Mouse (Mus musculus) neural tube, embryonic 15.5 days (tissue): ENCODE results near the gene Epas1. TPM values are rescaled to one million over a fixed set of nuclear protein-coding genes. Genes with fewer than 3 reads are reported as not detected.

Experiments used
- ATAC-seq: fragments of 200-750 bp; cut with Nextera tagmentation; 2 replicates; pipeline ENCODE4 v1.8.0; 2017; ENCODE audit warnings: mild to moderate bottlenecking, moderate TSS enrichment, moderate library complexity; ENCODE audit not compliant: low FRiP score
- H3K27ac ChIP-seq: fragments of 300-500 bp; sonication (generic); replicated peaks from 2 replicates; pipeline ENCODE4 v1.5.1; 2015; ENCODE audit warnings: mild to moderate bottlenecking, inconsistent platforms
- H3K27me3 ChIP-seq: fragments of 300-500 bp; sonication (generic); replicated peaks from 2 replicates; pipeline ENCODE4 v1.6.1; 2015; ENCODE audit warnings: inconsistent platforms
- H3K36me3 ChIP-seq: fragments of 300-500 bp; sonication (generic); 2 replicates; pipeline ENCODE4 v1.6.1; 2015; ENCODE audit warnings: inconsistent platforms
- H3K4me1 ChIP-seq: fragments of 300-500 bp; sonication (generic); 2 replicates; pipeline ENCODE4 v1.6.1; 2015; ENCODE audit warnings: inconsistent platforms
- H3K4me2 ChIP-seq: fragments of 300-500 bp; sonication (generic); 2 replicates; pipeline ENCODE4 v1.6.1; 2015; ENCODE audit warnings: inconsistent platforms, mild to moderate bottlenecking, moderate library complexity
- H3K4me3 ChIP-seq: fragments of 300-500 bp; sonication (generic); replicated peaks from 2 replicates; pipeline ENCODE4 v1.5.1; 2015; ENCODE audit warnings: mild to moderate bottlenecking, inconsistent platforms
- H3K9ac ChIP-seq: fragments of 300-500 bp; sonication (generic); replicated peaks from 2 replicates; pipeline ENCODE4 v1.6.1; 2015; ENCODE audit warnings: mild to moderate bottlenecking, inconsistent platforms
- H3K9me3 ChIP-seq: fragments of 300-500 bp; sonication (generic); replicated peaks from 2 replicates; pipeline ENCODE4 v1.6.1; 2016; ENCODE audit warnings: inconsistent platforms
- WGBS: fragments of 180-500 bp; shearing (Covaris S2); methylation state at CpG from one replicate; pipeline ENCODE4 v1.1.7; 2015; ENCODE audit warnings: mixed read lengths; 5-methylcytosine and 5-hydroxymethylcytosine counted together
- polyA plus RNA-seq: library from polyadenylated mRNA; unstranded; fragments of >200 nt; fragmentation: Nextera tagmentation; extraction: Ambion mirVana; gene quantifications from 2 replicates; pipeline ENCODE4 v1.2.1, GENCODE M21; 2015

The Epas1 gene
- polyA plus RNA-seq, 1 experiment from 2014 or later = 4.5 TPM

DNA sequence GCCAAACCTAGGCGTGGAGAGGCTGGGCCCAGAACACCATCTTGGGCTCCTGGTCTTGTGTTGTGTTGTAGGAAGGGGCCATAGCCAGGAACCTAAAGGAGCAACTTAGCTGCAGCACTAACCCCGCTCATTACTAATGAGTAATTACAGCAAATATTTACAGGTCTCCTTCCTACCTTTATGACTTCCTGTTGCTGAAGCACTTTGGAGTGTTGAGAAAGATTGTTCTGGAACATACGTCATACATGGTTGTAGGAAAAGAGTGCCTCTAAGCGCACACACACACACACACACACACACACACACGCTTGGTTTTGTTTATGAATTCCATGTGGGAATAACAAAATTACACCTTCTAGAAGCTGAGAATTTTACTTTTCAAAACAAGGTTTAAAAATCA is 8.4 kb downstream of the Epas1 start:
- Histone ChIP-seq H3K36me3 (no peaks in the 10 kb centered on the region), H3K4me2 (no peak overlapping the region), H3K27ac (no peak overlapping the region), H3K4me3 (no peak overlapping the region), H3K27me3 (no peaks in the 10 kb centered on the region; the same call in 1 of the 2 replicates), H3K4me1 (no peaks in the 10 kb centered on the region), H3K9ac (no peak overlapping the region), H3K9me3 (no peaks in the 10 kb centered on the region)
- no peak for ATAC-seq
- WGBS = 87% methylated on average over 5 of the region's 5 CpGs

DNA sequence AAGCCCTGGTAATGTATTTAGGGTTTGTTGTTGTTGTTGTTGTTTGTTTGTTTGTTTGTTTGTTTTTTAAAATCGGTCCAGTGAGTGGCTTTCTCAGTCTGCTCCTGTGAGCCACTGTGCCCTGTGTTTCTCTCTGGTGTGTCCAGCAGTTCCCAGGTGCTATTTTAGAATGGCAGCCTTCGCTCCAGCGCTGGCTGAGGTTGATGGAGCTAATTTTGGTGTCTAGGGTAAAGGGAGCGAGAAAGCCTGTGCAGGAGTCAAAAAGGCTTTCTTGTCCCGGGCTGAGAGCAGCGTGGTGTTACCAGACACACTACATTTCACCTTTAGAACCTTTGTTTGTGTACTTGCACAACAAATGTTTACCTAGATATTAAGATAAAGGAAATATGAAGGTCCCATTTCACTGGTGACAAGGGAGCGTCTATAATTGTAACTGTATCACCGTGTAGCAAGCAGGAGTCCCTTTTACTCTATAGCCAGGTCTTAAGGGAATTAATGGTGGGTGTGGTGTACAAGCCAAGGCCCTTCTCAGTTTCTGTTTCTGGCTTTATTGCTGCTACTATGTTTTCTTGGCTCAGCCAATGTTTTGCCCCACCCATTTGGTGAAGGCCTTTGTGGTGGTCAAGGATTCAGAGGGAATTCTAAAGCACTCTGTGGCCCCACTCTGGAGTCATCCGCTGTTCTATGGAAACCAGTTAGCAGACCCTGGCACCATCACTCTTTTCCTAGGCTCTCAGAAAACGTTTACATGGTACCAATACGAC is 9.2 kb downstream of the Epas1 start:
- ATAC-seq = no peak
- no peak overlapping the region for H3K27ac ChIP-seq
- H3K4me1 ChIP-seq = no peaks in the 10 kb centered on the region
- H3K36me3 ChIP-seq = no peaks in the 10 kb centered on the region
- 78% methylated on average over 11 of the region's 11 CpGs for WGBS
- H3K4me2 ChIP-seq = no peak overlapping the region
- H3K4me3 ChIP-seq = no peak overlapping the region
- no peaks in the 10 kb centered on the region for H3K9me3 ChIP-seq
- H3K27me3 ChIP-seq = no peaks in the 10 kb centered on the region
- H3K9ac ChIP-seq = no peak overlapping the region

DNA sequence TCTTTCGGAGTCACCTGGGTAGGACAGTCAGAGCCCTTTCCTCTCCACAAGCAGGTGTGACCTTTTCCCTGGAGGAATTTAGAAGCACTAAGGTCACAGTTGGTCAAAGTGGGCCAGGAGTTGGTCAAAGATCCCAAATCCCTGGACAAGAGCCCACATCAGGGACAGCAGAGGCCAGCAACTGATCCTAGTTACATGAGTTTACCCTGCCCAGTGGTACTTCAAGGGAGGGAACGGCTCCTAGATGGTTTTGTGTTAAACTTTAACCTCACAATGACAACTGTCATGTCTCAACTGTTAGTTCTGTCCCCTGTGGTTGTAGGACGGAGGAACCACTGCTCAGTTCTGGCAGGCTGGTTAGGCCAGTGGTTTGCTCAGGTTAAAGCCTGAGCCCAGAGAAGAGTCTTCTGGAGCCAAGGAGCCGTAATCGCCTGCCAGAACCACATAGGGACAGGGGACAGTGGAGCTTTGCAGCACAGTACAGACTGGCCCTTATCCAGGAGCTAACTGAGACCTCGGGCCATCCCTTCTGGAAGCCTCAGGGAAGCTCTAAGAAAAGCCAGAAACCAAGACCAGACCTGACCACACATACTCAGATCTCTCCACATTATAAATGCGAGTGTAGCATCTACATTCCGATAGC is 12.4 kb downstream of the Epas1 start:
- no peaks in the 10 kb centered on the region for H3K27me3 ChIP-seq
- no peaks in the 10 kb centered on the region for H3K9me3 ChIP-seq
- no peak overlapping the region for H3K4me3 ChIP-seq
- H3K36me3 ChIP-seq = no peaks in the 10 kb centered on the region
- 92% methylated on average over 8 of the region's 8 CpGs for WGBS
- no peak overlapping the region for H3K4me2 ChIP-seq
- no peaks in the 10 kb centered on the region for H3K4me1 ChIP-seq
- ATAC-seq = no peak
- H3K27ac ChIP-seq = no peak overlapping the region
- H3K9ac ChIP-seq = no peak overlapping the region

DNA sequence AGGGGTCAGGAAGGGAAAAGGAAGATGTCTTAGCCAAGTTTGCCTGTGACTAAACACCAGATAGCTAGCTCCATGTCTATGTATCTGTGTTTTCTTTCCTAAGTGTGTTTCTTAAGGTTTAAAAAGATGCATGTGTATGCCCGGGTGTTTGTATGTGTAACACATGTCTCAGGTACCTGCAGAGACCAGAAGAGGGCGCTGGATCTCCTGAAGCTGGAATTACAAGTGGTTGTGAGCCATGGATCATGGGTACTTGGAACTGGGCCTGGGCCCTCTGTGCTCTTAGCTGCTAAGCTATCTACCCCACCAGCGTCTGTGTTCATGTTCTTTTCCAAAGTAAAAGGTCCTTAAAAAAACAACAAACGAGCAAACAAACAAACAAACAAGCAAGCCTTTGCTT is 12.9 kb downstream of the Epas1 start:
- Histone ChIP-seq H3K9me3 (no peaks in the 10 kb centered on the region), H3K36me3 (no peaks in the 10 kb centered on the region), H3K4me2 (no peak overlapping the region), H3K27me3 (no peaks in the 10 kb centered on the region), H3K27ac (no peak overlapping the region), H3K4me3 (no peak overlapping the region), H3K9ac (no peak overlapping the region), H3K4me1 (no peaks in the 10 kb centered on the region)
- whole genome bisulfite sequencing = 93% methylated on average over 4 of the region's 4 CpGs
- no peak for ATAC-seq

DNA sequence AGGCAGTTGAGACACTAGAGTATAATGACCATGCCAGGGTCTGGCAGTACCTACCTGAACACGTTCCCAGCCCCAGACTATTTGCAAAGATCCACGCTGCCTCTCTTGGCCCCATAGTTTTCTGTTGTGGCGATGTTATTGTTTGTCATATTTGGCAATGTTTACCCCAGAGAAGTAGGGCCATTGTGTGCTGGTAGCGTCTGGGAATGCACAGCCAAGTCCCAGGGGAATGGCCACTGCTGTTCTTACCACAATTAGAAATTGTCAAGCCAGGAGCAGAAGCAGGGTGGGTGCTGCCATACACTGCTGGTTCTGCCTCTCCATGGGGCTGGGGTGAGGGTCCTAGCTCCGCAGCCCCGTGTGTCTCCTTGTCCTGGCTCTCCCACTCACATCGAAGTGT is 15.1 kb downstream of the Epas1 start:
- Histone ChIP-seq H3K9ac (no peak overlapping the region), H3K4me2 (no peak overlapping the region), H3K4me1 (peaks cover 7% of the 10 kb centered on the region; the same call in 1 of the 2 replicates), H3K9me3 (no peaks in the 10 kb centered on the region), H3K4me3 (no peak overlapping the region), H3K27ac (no peak overlapping the region), H3K36me3 (no peaks in the 10 kb centered on the region), H3K27me3 (no peaks in the 10 kb centered on the region)
- WGBS = 76% methylated on average over 7 of the region's 7 CpGs
- no peak for ATAC-seq

DNA sequence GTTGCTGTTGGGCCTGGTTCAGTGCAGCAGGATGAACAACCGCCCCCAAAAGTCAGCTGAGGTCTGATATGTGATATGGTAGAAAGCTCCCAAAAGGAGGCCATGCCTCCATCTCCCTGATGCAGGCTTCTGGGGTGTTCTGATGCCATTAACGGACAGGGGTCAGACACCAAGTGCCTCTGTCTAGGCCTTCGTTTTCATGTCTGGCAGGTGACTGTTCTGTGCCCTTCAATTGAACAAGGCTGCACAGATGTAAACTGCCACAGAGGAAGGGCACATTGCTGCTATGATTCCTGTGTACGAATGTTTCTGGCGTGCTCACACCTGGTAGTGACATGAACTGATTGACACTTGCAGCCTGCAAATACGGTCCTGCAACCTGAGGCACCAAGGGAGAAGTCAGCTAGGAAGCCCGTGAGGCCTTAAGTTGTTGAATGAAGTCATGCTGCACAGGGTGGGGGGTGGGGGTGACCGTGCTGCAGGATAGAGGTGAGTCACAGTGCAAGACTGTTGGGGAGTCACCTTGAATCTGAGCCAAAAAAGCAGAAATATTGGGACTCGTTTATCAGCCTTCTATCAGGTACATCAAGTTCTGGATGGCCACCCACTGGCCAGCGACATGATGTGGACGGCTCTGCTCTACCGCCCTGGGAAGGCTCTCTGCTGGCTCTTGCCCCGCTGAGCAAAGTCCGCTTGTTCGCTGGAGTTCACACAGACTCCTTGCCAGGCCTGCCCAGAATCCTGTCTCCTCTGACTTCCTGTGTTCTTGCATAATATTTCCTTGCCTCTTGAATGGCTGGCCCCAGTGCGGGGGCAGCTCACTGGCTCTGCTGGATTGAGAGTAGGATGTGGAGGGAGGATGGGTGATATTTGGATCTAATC is 16.1 kb downstream of the Epas1 start:
- no peaks in the 10 kb centered on the region for H3K36me3 ChIP-seq
- no peak overlapping the region for H3K27ac ChIP-seq
- no peaks in the 10 kb centered on the region for H3K27me3 ChIP-seq
- H3K9ac ChIP-seq = no peak overlapping the region
- no peak for ATAC-seq
- 86% methylated on average over 16 of the region's 16 CpGs for WGBS
- no peaks in the 10 kb centered on the region for H3K9me3 ChIP-seq
- peaks cover 7% of the 10 kb centered on the region; the same call in 1 of the 2 replicates for H3K4me1 ChIP-seq
- H3K4me2 ChIP-seq = no peak overlapping the region
- no peak overlapping the region for H3K4me3 ChIP-seq

DNA sequence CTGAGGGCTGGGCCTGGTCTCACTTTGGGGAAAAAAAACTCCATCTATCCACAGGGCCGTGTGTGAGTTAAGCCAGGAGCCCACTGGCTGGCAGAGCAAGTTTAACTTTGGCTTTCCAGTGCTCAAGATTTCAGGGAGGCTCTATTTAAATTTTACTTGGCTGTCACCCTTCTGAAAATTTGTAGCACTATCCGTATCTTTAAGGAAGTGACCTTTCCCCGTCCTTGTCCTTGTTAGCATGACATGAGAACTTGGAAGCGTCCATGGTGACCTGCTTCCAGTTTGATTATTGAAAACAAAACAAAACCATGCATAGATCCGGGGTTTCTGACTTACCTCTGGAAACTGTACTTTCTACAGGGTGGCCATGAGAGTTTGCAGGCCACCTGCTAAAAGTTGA is 17.3 kb downstream of the Epas1 start:
- no peaks in the 10 kb centered on the region for H3K9me3 ChIP-seq
- no peak overlapping the region for H3K4me3 ChIP-seq
- no peaks in the 10 kb centered on the region for H3K36me3 ChIP-seq
- no peak overlapping the region for H3K27ac ChIP-seq
- no peak overlapping the region for H3K4me2 ChIP-seq
- H3K4me1 ChIP-seq = peaks cover 7% of the 10 kb centered on the region; the same call in 1 of the 2 replicates
- ATAC-seq = no peak
- no peaks in the 10 kb centered on the region for H3K27me3 ChIP-seq
- WGBS = 73% methylated on average over 5 of the region's 5 CpGs
- H3K9ac ChIP-seq = no peak overlapping the region

DNA sequence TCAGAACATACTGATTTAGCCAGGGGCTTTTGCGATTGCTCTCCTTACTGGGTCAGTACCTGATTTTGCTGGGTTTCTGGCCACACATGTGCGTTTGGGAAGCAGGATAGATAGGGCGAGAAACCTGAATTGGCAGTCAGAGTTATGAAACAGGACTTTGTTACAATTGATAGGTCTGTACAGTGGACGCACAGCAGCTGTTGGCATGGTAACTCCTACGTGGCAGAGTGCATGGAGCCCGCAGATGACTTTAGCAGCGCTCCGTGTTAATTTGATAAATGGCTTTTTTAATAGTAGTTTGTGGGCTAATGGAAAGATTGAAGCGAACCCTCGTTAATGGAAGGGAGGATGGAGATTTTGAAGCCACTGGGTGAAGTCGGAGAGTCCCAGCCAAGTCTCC is 18.5 kb downstream of the Epas1 start:
- no peak overlapping the region for H3K4me3 ChIP-seq
- ATAC-seq = no peak
- no peaks in the 10 kb centered on the region for H3K27me3 ChIP-seq
- no peak overlapping the region for H3K9ac ChIP-seq
- 56% methylated on average over 11 of the region's 11 CpGs for WGBS
- no peak overlapping the region for H3K4me2 ChIP-seq
- peaks cover 7% of the 10 kb centered on the region; the same call in 1 of the 2 replicates for H3K4me1 ChIP-seq
- no peak overlapping the region for H3K27ac ChIP-seq
- no peaks in the 10 kb centered on the region for H3K9me3 ChIP-seq
- no peaks in the 10 kb centered on the region for H3K36me3 ChIP-seq

DNA sequence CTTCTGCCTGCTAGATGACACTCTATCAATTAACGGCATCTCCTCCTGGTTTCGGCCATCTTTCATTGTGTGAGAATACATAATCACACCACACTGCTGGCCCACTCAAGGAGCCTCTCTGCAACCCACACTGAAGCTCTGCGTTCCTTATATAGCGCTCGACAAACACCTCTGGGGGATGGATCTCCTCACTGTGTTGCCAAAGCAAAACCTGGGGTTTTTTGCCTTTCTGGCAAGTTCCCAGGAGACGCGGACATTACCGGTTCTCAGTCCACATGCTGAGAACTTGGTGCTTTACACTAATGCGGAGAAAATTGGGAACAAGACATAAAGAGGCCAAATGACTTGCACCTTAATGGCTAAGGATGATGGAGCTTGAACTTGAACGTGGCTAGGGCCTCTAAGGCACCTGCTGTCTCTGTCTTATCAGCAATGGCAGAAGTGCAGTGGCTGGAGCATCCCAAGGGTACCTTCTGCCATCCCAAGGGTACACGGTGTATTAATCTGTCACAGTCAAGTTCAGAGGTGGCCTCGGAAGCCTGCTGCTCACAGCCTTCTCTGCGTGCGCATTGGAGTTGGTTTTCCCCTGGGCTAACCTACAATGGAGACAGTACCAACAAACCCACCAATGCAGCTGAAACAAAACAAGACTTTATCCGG is 19.6 kb downstream of the Epas1 start:
- Histone ChIP-seq H3K9me3 (no peaks in the 10 kb centered on the region), H3K4me1 (peaks cover 7% of the 10 kb centered on the region; the same call in 1 of the 2 replicates), H3K27ac (no peak overlapping the region), H3K4me3 (no peak overlapping the region), H3K4me2 (no peak overlapping the region), H3K36me3 (no peaks in the 10 kb centered on the region), H3K27me3 (no peaks in the 10 kb centered on the region), H3K9ac (no peak overlapping the region)
- no peak for ATAC-seq
- WGBS = 89% methylated on average over 15 of the region's 15 CpGs

DNA sequence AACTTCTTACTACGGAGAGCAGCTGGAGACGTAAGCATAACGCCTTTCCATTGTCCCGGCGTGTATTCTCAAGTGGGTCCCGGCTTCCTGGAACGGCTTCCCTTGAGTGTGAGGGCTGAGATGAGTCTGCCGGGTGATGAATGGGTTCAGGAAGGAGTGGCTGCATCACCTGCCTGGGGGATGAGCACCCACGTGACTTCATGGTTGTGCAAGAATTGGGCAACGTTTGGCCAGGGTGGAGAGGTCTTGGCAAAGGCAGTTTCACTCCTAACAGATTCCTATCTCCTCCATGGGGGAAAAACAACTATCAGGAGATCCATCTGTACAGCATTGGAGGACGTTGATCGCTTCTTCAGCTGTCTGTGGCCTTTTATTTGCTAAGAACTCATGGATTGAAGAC is 23.0 kb downstream of the Epas1 start:
- no peaks in the 10 kb centered on the region for H3K27me3 ChIP-seq
- 89% methylated on average over 12 of the region's 12 CpGs for WGBS
- no peaks in the 10 kb centered on the region for H3K9me3 ChIP-seq
- no peaks in the 10 kb centered on the region for H3K36me3 ChIP-seq
- H3K4me3 ChIP-seq = no peak overlapping the region
- ATAC-seq = no peak
- no peak overlapping the region for H3K4me2 ChIP-seq
- H3K27ac ChIP-seq = no peak overlapping the region
- H3K4me1 ChIP-seq = peaks cover 7% of the 10 kb centered on the region
- no peak overlapping the region for H3K9ac ChIP-seq

DNA sequence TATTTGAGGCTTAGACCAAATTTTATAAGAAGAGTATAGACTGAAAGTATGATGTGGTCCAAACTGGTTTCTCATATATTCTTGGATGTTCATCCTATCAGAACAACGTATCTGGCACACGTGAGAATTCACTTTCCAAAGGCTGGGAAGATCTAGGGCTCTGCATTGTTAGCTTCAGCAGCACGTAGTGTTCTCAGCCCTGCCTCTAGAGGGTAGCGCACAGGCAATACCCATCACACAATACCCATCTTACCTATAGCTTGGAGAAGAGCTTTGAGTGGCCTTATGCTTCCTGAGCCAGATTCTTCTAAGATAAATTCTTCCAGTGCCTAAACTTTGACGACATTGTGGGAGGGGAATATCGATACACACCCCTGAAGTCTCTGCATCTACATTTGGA is 24.6 kb downstream of the Epas1 start:
- WGBS = 90% methylated on average over 6 of the region's 6 CpGs
- no peak for ATAC-seq
- Histone ChIP-seq H3K4me1 (peaks cover 9% of the 10 kb centered on the region), H3K27me3 (no peaks in the 10 kb centered on the region), H3K27ac (no peak overlapping the region), H3K9me3 (no peaks in the 10 kb centered on the region), H3K4me2 (no peak overlapping the region), H3K9ac (no peak overlapping the region), H3K4me3 (no peak overlapping the region), H3K36me3 (no peaks in the 10 kb centered on the region)
